Mouse (Mus musculus): ENCODE measurements around the gene 9530002B09Rik. TPM values are rescaled to one million over a fixed set of nuclear protein-coding genes. Genes with fewer than 3 reads are reported as not detected.

Gene 9530002B09Rik
- total RNA-seq (2012; rRNA removed): not detected in 2 replicates

DNA sequence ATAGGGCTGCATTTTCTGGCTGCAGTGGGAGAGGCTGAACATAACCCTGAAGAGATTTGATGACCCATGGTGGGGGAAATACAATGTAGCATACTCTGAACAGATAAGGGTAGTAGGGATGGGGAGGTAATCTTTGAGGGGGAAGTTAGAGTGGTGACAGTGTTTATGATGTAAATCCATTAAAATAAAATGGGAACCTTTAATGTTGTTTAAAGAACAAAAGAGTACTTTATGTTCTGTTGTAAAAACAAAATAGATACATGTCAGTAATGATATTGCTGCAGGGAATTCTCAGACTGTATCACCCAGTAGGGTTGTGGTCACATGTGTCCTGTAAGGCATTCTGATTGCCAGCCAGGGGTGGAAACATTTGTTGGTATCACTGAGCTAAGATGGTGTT lies at the start of gene 9530002B09Rik:
9530002B09Rik (plus strand) TSS at position 301 of the 400 bp plus-strand sequence.
- in situ Hi-C loops (cut with MboI; ENCODE audit: low sequenced_read_pairs in 2 of 2, unreplicated experiment in 2 of 2): no loop called here
- no peak for DNase-seq (ENCODE audit: low read depth, low spot score)
- Histone ChIP-seq H3K27ac (ENCODE audit: insufficient read depth, low read depth, low read length, poor library complexity, severe bottlenecking) (no peak within 1 kb of the TSS), H3K9me3 (ENCODE audit: control insufficient read depth, insufficient read depth, low read depth, low read length) (peaks cover 3% of the 10 kb centered on the region; the same call in 1 of the 2 replicates), H3K4me1 (ENCODE audit: control insufficient read depth in 2 of 2, insufficient read depth in 2 of 2, low read length in 2 of 2, poor library complexity in 1 of 2) (no peaks in the 10 kb centered on the region), H3K9ac (ENCODE audit: insufficient read depth, low read depth, low read length, poor library complexity, severe bottlenecking) (no peak within 1 kb of the TSS), H3K36me3 (ENCODE audit: control insufficient read depth, insufficient read depth, low read length, poor library complexity, severe bottlenecking) (no peaks in the 10 kb centered on the region), H3K4me3 (ENCODE audit: insufficient read depth in 1 of 2, low read depth in 1 of 2, low read length in 2 of 2, poor library complexity in 1 of 2, severe bottlenecking in 1 of 2) (no peak within 1 kb of the TSS)
- TF ChIP-seq CHD2 (IDR thresholded peaks at IDR 0.05; ENCODE audit: low read depth, low read length) (no peak), ZC3H11A (IDR thresholded peaks at IDR 0.05; ENCODE audit: borderline replicate concordance, low read depth, low read length) (no peak), MAFK (IDR thresholded peaks at IDR 0.05; ENCODE audit: insufficient read depth, low read depth, low read length) (no peak), HCFC1 (IDR thresholded peaks at IDR 0.05; ENCODE audit: borderline replicate concordance, insufficient read depth, low read length) (no peak), ZNF384 (IDR thresholded peaks at IDR 0.05; ENCODE audit: low read depth, low read length) (no peak)

Other genes starting within 250 kb of the 9530002B09Rik start
- 34.9 and 43.3 TPM in 2 replicates for gene Ppt1, start 147.0 kb downstream of the 9530002B09Rik start, total RNA-seq (2012; rRNA removed)
- gene Cap1, start 196.8 kb downstream of the 9530002B09Rik start, total RNA-seq (2012; rRNA removed): 89.4 and 130 TPM in 2 replicates